In the genomic region with DNA sequence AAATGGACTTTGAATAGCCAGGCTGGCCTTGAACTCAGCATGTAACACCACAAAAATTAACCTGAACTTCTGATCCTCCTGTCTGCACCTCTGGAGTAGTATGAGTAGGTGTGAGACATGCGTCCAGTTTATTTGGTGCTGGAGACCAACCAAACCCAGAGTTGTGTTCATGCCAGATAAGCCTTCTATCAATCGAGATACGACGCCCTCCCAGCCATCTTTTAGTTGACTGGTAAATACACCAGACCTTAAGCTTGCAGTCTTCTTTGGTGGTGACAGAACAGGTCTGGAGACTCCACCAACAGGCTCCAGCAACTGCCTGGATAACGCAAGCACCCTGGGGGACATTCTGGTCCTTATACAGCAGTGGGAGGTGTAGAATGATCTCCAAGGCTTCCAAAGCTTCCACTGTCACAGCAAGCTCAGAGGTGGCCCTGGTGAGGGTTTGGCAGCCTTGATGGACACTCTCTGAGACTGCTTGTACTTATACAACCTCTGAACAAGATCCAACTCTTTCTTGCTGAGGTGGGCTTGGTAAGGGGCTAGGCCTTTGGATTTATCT, we compare ENCODE assay signal across 22 mouse cellular contexts. TPM values are rescaled to one million over a fixed set of nuclear protein-coding genes. Genes with fewer than 3 reads are reported as not detected.
DNase-seq lines count a peak whose midpoint lies in the region; ATAC-seq lines count a peak whose summit lies in the region.
"Had no signal": no experiment of that assay in that cellular context is flagged by ENCODE, and none has a peak within 500 bp of the region (broad histone marks: within the 10 kb centered on the region; RNA-seq: fewer than 3 reads in every experiment).

No protein-coding gene starts in this region.

- H3K4me3 ChIP-seq in heart, embryonic 11.5 days (ENCODE audit: low read depth, low read length), result no peak overlapping the region
- H3K4me3 ChIP-seq in kidney, embryonic 15.5 days (replicated peaks), result no peak overlapping the region
- H3K4me3 ChIP-seq: embryonic facial prominence, embryonic 13.5 days; heart, embryonic 13.5 days; hindbrain, embryonic 10.5 days; limb, embryonic 15.5 days; megakaryocyte, embryonic 14.5 days had no signal

- WGBS in heart, embryonic 11.5 days (ENCODE audit: insufficient replicate concordance), result 67% methylated on average over 5 of the region's 5 CpGs
- WGBS in kidney, embryonic 15.5 days, result 94% methylated on average over 5 of the region's 5 CpGs

- H3K27ac ChIP-seq in heart, embryonic 11.5 days (ENCODE audit: low read depth, low read length), result no peak overlapping the region
- no peak overlapping the region for H3K27ac ChIP-seq in kidney, embryonic 15.5 days
- H3K27ac ChIP-seq: embryonic facial prominence, embryonic 13.5 days; heart, embryonic 13.5 days; hindbrain, embryonic 10.5 days; limb, embryonic 15.5 days had no signal

- H3K4me2 ChIP-seq in heart, embryonic 11.5 days, result no peak overlapping the region
- H3K4me2 ChIP-seq in kidney, embryonic 15.5 days, result no peak overlapping the region
- H3K4me2 ChIP-seq: embryonic facial prominence, embryonic 13.5 days; heart, embryonic 13.5 days; limb, embryonic 15.5 days had no signal

- intact Hi-C loops in heart, postnatal 14 days (cut with DNase I), result no loop called here

- H3K36me3 ChIP-seq in heart, embryonic 11.5 days (ENCODE audit: control insufficient read depth, insufficient read depth, low read length), result no peaks in the 10 kb centered on the region
- no peaks in the 10 kb centered on the region for H3K36me3 ChIP-seq in kidney, embryonic 15.5 days
- H3K36me3 ChIP-seq: embryonic facial prominence, embryonic 13.5 days; heart, embryonic 13.5 days; hindbrain, embryonic 10.5 days; limb, embryonic 15.5 days had no signal

- DNase-seq in heart, postnatal 14 days, result no peak
- peak; percentile 23 for DNase-seq in MEL-GATA-1-ER (ENCODE audit: extremely low read depth, low read depth)
- peak; percentile 83 for DNase-seq in liver
- DNase-seq in frontal cortex, postnatal 25 days (ENCODE audit: low spot score in 2 of 2), result no peak
- DNase-seq in cerebellum, adult 11 months, result no peak
- DNase-seq: adrenal gland, adult 8-10 months; cerebellum, adult 2 months; gastrocnemius, postnatal 36 days; kidney, adult 8-10 months; kidney, postnatal 4 days; lung, postnatal 10 days; right cerebral cortex, adult 18-20 months; thymus, postnatal 25 days had no signal

- 0 out of 2 replicates have a peak, but pooled peaks have one; percentile 55 for ATAC-seq in heart, embryonic 11.5 days (replicated peaks; ENCODE audit: insufficient number of reproducible peaks, low FRiP score, low TSS enrichment)
- ATAC-seq in megakaryocyte progenitor cell, adult 5-6 weeks (replicated peaks; ENCODE audit: poor library complexity), result peak; percentile 66
- no peak; the same call in 1 of the 2 replicates for ATAC-seq in kidney, embryonic 15.5 days (replicated peaks; ENCODE audit: low FRiP score)
- ATAC-seq: midbrain, embryonic 16.5 days had no signal

- H3K9ac ChIP-seq in heart, embryonic 11.5 days (ENCODE audit: low read depth, low read length), result no peak overlapping the region
- H3K9ac ChIP-seq in kidney, embryonic 15.5 days, result no peak overlapping the region
- H3K9ac ChIP-seq: embryonic facial prominence, embryonic 13.5 days; heart, embryonic 13.5 days; limb, embryonic 15.5 days had no signal

- H3K4me1 ChIP-seq in heart, embryonic 11.5 days (ENCODE audit: control insufficient read depth, insufficient read depth, low read length), result peaks cover 4% of the 10 kb centered on the region
- peaks cover 11% of the 10 kb centered on the region for H3K4me1 ChIP-seq in kidney, embryonic 15.5 days

- no peaks in the 10 kb centered on the region for H3K9me3 ChIP-seq in heart, embryonic 11.5 days (replicated peaks; ENCODE audit: control insufficient read depth, low read length)
- H3K9me3 ChIP-seq in kidney, embryonic 15.5 days (replicated peaks), result no peaks in the 10 kb centered on the region
- H3K9me3 ChIP-seq: embryonic facial prominence, embryonic 13.5 days; heart, embryonic 13.5 days; hindbrain, embryonic 10.5 days; limb, embryonic 15.5 days; megakaryocyte, embryonic 14.5 days had no signal

- H3K27me3 ChIP-seq in heart, embryonic 11.5 days (ENCODE audit: control insufficient read depth, insufficient read depth, low read length), result no peaks in the 10 kb centered on the region
- H3K27me3 ChIP-seq in kidney, embryonic 15.5 days, result no peaks in the 10 kb centered on the region
- H3K27me3 ChIP-seq: embryonic facial prominence, embryonic 13.5 days; heart, embryonic 13.5 days; limb, embryonic 15.5 days; megakaryocyte, embryonic 14.5 days had no signal

RNA-seq across cellular contexts. Expression of gene Slc16a10, which starts 7.6 kb away (rescaled TPM):
- polyA plus RNA-seq in heart, embryonic 11.5 days (2014; fragmentation: Nextera tagmentation; extraction: Ambion mirVana), result 17.2 and 18.6 TPM in 2 replicates
- 10 to 100 TPM; 22.4 to 24.9 TPM for total RNA-seq in heart, postnatal 14 days (2021)
- 39.2 and 40.8 TPM in 2 replicates for total RNA-seq in megakaryocyte progenitor cell, adult 5-6 weeks (2015)
- total RNA-seq in megakaryocyte progenitor cell, adult 5-6 weeks (2017), result 23.9 and 24.4 TPM in 2 replicates
- 12.5 and 12.7 TPM in 2 replicates for polyA plus RNA-seq in kidney, embryonic 15.5 days (2015; fragmentation: Nextera tagmentation; extraction: Ambion mirVana)

Comparison
In these comparisons a context has a peak if more than half of its experiments do, and no peak if none do; other contexts are left out.
1. DNase-seq: peak in MEL-GATA-1-ER (single experiment) and liver (single experiment); none in heart, postnatal 14 days (0 of 2), frontal cortex, postnatal 25 days (0 of 2) and cerebellum, adult 11 months (single experiment).